Mouse (Mus musculus) urinary bladder, adult 18-20 months (tissue): Measurements from ENCODE around the gene Slc1a5.

Experiments
- DNase-seq, 2 experiments: peaks; one replicate each; pipeline ENCODE4 v3.0.0; 2022; ENCODE audit warnings: low spot score in 2 of 2, mixed read lengths in 2 of 2

The Slc1a5 gene

DNA sequence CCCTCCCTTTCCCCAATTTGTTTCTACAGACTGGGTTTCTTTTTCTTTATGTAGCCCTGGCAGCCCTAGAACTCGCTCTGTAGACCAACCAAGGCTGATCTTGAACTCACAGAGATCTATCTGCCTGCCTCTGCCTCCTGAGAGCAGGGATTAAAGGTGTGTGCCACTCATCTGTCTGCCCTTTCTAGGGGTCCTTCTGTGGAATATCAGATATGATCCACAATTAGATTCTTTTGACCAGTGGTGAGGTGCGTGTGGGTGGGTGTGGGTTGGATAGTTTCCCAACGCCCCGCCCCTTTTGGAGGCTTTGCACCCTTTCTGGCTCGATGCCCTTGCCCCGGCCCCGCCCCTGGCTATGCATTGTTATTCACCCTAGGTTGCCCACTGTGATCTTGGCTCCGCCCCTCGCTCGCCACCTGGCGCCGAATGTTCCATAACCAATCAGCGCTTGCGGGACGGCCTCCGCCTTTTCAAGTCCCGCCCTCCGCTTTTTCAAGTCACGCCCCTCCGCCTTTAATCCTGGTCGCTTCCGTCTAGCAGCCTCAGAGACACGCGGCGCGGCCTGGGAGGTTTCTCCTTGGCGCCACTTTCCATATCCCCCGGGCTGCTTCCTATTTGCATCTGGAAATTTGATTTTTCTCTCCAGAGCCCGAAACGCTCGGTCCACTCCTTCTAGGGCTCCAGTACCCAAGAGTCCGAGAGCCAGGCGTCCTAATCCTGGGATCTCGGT, at the start of gene Slc1a5:
Slc1a5 (plus strand) TSS at position 516 of the 730 bp plus-strand sequence.
- DNase-seq, result peak; percentile 91 to 94

DNA sequence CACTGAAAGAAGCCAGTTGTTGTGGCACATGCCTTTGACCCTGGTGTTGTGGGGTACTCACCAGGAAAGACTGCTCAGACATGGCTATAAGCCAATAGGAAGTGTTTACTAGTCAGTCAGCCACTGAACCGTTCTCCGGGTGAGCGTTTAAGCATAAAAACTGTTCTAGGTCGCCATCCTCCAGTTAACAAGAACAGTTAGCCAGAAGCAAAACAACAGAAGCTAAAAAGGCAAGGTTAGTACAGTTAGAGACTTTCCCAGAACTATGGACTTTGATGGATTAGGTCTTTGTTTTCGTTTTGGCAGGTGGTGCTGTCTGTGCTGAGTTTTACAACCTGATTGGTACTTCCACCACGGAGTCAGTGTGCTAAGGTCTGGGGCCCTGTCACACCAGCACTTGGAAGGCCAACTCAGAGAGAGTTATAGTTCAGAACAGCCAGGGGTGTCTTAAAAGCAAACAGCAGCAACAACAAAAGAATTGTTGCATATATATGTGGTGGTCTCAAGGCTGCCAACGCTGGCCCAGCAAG, 49.2 kb upstream of the Slc1a5 start:
- DNase-seq, result no peak

DNA sequence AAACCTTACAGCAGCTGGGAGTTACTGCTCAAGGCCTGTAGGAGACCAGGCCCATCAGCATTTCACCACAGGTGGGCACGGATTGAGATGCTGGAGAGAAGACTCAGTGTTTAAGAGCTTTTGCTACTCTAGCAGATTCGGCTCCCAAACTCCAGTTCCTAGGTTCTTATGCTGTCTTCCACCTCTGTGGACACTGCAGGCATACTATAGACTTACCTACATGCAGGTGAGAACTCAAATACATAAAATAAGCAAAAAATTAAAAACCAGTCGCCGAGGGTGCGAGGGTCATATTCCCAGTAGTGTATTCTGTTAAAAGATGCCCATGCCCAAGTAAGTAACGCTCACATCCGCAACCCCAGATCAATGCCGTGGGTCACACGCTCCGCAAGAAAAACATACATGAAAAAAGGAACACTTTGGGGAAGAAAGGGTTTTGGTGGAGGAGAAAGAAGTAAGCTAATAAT, 43.5 kb upstream of the Slc1a5 start:
- DNase-seq, result no peak

DNA sequence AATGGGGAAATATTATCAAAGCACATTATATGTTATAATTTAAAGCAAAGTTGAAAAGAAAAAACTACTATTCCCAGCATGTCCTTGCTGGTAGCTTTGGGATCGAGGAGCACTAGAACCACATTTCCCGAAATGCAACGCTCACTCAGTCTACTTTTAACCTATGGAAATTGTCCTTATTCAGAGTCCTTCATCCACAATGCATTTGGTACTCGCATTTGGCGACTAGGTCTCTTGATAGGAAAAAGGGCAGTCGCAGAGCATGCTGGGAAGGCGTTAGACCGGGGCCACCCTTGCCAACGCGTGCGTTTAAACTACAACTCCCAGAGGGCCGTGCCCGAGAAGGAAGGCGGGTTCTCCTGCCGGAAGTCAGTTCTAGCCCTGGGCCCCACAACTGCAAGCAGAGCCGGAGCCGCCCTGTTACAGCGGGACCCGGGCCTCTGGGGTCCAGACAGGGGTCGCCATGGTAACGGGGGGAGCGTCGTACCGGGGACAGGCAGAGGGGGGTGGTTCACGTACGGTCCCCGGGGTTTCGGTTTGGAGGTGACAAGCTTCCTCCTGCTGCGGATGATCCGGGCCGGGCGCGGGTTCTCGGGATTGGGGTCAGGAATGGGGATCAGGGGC, 43.0 kb upstream of the Slc1a5 start, which contains the start of gene Ap2s1:
Ap2s1 (plus strand) TSS at position 338 of the 624 bp plus-strand sequence.
- peak; percentile 92 to 95 for DNase-seq

DNA sequence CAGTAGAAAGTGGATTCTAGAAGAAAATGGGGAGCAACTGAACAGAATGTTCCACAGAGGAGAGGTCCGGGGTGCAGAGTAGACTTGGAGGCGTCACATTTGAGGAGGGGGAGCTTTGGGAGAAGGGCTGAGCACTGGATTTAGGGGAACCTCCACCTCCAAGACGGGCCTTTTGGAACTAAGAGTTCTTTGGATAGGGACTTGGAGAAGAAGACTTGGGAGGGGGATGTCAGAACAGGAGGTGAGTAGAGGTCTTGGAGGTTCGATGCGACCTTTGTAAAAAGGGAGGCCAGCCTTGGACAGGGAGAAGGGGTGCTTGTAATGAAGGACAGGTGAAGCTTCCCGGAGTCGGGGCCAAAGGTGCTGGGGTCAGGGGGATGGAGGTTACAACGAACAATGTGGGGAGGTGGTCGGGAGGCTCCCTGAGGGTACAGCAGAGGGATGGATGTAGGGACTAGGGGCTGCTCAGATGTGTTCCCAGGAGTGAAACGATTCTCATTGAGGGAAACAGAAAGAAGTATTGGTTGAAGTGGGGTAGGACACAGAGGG, 42.0 kb upstream of the Slc1a5 start:
- no peak for DNase-seq

DNA sequence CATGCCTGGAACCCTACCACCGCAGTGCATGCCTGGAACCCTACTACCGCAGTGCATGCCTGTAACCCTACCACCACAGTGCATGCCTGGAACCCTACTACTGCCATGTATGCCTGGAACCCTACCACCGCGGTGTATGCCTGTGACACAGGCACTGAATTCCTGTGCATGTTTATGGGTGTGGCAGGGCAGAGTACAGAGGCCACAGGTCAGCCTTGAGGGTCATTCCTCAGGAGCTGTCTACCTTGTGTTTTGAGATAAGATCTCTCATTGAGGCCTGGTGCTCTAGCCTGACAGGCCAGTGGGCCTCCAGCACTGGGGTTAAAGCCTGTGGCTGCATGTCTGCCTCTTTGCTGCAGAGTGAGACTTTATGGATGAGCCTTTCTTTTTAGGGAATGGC, 35.8 kb upstream of the Slc1a5 start:
- DNase-seq, result no peak

DNA sequence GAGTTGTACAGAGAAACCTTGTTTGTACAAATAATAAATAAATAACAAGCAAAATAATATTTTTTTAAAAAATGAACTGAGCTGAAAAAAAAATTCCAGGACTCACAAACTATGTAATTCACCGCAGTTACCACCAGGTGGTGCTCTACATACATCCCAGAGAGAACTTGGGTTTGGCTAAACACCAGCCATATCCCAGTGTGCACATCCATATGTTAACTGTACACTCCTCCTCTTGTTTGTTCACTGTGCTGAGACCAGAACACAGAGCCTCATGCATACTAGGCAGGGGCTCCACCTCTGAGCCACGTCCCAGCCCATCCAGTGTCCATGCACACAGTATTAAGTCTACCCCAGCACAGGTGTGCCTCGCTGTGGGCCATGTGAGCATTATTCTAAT, 35.0 kb upstream of the Slc1a5 start:
- no peak for DNase-seq

DNA sequence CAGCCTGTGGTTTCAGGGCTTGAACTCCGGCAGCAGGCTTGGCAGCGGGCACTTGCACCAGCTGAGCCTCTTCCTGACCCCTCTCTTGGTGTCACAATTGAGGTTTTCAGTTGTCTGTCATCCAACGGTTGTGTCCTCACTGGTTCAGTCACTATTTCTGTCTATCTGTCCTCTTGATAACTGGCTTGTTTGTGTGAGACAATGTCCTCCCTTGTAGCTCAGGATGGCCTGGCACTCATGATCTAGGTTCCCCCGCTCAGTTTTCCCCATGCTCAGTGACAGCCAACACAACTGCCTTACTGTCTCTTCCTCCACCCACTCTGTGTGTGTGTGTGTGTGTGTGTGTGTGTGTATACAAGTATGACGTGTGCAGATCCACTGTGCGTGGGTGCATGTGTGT, 33.5 kb upstream of the Slc1a5 start:
- DNase-seq, result no peak

DNA sequence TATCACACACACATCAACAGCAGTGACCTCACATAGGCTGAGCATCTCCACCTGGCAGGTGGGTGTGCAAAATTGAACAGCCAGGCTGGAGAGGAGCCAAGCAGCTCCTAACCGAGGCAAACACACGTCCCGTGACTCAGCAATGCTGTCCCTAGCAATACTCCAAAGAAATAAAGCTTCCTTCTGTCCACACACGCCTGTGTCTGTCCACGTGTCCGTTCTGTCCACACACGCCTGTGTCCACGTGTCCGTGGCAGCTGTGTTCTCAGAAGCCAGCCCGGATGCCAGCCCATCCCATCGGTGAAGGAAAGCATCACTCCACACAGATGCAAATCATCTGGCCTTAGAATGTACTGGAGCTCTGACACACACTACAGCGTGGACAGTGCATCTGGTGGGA, 29.1 kb upstream of the Slc1a5 start:
- peak; percentile 44 to 66 for DNase-seq

DNA sequence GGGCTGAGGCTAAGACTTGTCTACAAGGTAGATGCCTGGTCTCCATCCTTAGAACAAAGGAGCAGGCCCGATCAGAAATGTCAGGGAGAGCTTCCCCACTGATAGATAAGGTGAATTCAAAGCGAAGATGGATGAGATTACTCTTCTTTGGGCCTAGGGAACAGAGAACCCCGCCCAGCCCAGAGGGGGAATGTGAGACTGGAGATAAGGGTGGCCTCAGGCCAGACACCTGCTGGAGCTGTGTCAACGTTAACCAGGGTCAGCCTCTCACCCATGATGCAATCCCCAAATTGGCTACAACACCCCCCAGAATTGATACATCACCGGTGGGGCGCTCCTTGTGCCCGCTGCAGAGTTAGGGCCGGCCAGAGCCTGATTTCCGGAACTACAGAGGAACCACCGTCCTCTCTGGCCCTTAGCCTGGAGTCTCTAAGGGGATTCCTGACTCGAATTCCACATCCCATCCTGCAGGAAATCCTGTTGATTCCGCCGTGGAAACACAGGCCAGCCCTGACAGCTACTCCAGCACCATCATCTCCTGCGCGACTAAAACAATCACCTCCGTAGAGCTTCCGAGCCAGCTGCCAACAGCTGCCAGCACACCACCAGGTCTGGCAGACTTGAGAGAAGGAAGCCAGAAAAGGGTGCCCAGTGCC, 25.6 kb upstream of the Slc1a5 start:
- no peak for DNase-seq

DNA sequence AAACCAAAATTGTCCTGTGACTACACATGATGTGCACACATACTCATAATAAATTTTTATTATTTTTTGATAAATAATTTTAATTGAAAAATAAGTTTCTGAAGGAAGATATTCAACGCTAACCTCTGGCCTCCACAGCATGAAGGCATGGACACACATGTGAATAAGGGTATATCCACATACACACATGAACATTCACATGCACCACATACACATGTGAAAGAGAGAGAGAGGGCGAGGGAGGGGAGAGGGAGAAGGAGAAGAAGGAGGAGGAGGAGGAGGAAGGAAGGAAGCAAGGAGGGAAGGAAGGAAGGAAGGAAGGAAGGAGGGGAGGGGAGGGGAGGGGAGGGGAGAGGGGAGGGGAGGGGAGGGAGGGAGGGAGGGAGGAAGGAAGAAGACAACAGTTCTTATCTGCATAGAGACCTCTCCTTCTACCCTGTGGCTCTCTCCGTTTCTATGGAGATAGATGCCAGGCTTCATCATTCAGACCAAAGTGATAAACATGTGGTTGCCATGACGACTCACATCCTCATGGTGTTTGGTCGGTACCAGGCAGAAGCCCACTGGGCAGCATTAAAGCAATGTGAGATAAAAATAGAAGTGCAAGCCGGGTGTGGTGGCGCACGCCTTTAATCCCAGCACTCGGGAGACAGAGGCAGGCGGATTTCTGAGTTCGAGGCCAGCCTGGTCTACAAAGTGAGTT, 22.1 kb upstream of the Slc1a5 start:
- no peak for DNase-seq

DNA sequence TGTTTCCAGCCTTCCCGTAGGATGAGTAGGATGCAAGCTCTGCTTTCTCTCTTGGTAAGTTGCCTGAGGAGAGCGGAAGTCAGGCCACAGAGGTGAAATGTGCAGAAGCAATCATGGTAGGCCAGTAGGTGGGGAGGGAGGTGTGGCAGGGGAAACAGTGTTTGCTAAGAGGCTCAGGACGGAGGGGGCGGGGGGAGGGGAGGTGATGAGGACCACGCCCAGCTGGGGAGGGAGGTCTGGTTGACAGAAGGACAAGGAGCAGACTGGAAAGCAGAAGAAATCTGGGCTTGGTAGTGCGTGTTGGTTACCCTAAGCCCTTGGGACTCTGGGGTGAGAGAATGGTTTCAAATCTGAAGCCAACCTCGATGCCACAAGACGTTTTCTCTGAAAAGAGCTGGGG, 20.8 kb upstream of the Slc1a5 start:
- no peak for DNase-seq

DNA sequence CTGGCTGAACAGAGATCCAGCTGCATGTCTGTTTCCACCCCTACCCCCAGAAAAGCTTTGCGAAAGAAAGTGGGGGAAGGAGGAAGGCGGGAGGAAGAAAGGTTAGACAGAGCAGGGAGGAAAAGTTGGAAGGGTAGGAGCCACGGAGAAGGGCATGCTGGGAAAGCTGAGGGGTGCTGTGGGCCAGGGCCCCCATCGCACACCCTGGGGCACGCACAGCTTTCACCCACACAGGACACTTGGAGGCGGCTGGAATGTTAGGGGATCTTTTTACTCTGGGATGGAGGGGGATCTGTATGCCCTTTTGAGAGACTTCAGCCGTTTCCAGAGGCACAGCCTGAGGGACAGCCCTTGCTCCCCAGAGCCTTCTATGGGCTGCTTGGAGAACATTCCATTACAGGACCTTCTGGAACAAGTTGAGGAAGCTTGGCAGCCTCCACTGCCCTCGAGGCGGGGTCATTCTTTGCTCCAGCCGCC, 20.1 kb upstream of the Slc1a5 start:
- peak in 1 of 2 experiments; percentile 76 for DNase-seq

DNA sequence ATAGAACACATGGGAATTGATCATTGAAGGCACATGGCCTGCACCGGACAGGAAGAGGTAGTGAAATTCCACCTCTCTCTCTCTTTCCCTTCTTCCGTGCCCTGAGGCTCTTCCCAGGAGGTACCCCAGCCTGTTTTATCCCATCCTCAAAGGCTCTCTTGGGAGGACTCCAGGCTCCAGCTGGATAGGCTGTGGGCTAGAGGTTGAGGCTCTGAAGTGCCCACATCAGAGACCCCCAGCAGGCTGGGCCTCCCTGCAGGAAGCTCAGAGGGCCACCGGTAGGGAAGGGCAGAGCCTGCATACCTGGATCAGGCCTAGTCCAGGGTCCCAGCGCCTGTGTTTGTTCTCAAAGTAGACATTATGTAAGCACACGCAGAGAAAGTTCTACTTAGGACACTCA, 19.5 kb upstream of the Slc1a5 start:
- DNase-seq, result no peak

DNA sequence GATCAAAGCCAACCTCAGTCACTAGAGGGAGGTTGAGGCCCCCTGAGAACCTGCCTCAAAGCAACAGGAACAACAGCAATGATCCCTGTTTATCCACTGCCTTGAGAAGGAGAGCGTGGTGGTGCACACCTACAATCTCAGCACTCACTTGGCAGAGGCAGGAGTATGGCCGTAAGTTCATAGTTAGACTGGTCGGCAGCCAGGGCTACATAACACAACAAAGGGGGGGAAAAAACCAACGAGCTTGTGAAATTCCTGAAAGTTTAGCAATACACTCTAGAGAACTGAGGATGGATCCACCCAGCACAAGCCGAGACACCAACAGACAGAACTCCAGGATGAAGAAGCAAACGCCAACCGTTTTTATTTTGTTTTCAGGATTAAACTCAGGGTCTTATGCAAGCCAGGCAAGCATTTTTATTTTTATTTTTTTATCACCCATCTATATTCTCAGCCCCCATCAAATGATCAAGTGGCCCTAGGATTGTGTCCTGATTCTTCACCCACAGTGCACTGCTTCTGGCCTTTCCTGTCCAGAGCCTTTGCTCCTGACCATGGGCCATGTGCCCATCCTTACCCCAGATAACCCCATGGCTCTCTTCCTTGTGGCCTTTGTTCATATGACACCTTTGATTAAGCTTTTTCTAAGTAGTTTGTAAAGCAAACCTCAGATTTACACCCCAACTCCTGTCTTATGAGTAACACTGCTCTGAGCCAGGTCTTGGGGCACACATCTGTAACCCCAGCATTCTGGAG, 17.5 kb upstream of the Slc1a5 start:
- DNase-seq, result no peak

DNA sequence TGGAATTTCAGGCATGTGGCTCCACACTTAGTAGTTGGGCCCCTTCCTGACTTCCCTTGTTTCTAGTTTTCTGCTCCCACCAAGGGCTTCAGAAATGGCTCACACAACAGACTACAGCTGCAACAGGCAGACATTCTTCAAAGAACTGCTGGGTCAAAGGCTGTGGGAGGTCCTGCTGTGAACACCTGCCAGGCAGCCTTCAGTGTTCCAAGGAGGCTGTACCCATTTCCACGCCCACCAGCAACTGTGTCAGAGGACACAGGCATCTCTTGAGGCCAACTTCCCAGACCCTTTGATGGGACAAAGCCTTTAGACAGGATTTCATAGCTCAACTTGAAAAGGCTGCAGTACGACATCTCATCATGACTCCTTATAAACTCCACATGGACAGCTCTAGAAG, 14.7 kb upstream of the Slc1a5 start:
- no peak for DNase-seq

DNA sequence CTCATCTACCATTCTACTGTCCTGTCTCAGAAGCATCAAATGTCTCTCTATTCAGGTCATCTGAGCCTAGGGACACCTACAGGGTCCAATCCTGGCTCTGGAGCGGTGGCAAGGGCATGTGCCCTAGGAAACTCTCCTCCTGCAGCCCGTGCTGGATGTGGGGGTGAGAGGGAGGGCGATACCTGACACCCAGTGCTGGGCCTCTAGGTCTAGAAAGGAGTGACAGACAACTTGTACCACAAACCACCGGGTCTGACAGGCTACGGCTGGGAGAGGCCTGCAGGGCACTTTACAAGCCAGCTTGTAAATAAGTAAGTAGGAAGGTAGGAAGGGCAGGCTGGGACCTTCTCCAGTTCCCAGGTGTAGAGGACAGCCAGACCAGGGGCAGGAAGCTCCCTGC, 5.3 kb upstream of the Slc1a5 start:
- DNase-seq, result no peak

DNA sequence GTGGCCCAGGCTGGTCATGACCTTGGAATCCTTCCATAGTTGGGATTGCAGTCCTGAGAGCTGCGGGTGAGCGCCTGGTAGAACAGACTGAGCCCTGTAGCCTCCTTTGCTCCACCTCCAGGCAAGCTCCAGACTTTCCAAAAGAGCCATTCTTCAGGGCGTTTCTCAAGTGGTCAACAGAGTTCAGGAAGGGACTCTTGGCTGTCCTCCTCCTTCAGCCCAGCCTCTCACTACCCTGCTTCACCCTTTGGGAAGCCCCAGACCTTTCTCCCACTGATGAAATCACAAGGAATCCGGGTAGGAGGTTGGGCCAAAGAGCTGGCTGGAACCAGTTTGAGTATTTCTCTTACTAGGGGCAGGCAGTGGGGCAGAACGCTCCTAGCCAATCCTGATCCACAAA, 1.1 kb upstream of the Slc1a5 start:
- peak in 1 of 2 experiments; percentile 74 for DNase-seq

DNA sequence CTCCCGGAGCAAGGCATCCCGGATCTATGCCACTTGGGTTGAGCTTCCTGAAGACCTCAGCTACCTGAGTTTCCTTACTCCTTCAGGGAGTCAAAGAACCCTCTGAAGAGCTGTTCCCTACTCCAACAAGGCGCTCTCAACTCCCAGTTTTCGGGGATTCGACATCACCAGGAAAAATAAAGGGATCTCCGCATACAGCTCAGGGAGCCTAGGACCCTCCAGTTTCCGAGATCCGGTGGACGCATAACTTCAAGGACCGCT, 345 bp downstream of the Slc1a5 start:
- no peak for DNase-seq

DNA sequence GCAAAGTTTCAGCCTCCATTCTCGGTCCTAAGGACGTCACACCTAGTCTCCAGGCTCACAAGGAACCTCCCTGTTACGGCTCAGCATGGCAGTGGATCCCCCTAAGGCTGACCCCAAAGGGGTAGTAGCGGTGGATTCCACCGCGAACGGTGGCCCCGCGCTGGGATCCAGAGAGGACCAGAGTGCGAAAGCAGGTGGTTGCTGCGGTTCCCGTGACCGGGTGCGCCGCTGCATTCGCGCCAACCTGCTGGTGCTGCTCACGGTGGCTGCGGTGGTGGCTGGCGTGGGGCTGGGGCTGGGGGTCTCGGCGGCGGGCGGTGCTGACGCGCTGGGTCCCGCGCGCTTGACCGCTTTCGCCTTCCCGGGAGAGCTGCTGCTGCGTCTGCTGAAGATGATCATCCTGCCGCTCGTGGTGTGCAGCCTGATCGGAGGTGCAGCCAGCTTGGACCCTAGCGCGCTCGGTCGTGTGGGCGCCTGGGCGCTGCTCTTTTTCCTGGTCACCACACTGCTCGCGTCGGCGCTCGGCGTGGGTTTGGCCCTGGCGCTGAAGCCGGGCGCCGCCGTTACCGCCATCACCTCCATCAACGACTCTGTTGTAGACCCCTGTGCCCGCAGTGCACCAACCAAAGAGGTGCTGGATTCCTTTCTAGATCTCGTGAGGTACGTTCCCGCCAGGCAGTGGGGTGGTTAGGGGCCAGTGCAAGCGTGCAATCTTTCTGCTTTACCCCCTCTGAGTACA, 845 bp downstream of the Slc1a5 start:
- DNase-seq, result peak in 1 of 2 experiments; percentile 46
